Mouse (Mus musculus): ENCODE data around the gene Glo1.

Glo1 gene

DNA sequence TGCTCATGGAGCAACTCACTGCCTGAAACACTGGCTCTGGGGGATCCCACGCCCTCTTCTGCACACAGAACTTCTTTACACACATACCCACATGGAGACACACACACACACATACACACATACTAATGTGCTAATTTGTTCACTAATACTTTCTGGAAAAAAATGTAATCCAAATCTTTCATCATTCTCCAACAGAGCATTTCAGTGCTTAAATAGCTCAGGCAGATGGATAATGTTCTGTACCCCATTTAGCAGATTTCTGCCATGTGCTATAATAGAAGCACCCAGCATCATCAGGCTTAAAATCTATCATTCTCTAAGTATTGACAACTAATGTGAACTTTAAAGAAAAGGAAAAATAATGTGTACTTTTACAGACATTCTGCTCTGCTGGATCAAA, 45.9 kb downstream of the Glo1 start:
- DNase-seq (ENCODE audit: low read depth, low spot score) = no peak

DNA sequence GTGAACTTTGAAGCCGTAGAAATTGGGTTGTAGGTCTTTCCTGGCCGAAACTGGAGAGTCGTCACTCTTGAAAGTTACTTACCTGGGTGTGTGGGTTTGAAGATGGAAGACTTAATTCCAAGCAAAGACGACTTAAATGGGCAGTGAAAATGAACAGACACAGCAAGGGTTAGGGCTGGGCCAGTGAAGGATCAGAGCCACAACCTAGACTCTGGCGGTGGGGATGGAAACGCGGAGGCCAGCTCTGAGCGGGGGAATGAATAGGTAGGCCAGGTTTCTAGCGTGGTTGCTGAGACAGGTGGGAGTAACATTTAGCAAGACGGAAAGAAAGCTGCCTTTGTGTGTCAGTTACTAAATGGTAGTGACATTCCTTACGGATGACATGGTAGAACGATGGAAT, 49.7 kb downstream of the Glo1 start:
- DNase-seq (ENCODE audit: low read depth, low spot score) = no peak

DNA sequence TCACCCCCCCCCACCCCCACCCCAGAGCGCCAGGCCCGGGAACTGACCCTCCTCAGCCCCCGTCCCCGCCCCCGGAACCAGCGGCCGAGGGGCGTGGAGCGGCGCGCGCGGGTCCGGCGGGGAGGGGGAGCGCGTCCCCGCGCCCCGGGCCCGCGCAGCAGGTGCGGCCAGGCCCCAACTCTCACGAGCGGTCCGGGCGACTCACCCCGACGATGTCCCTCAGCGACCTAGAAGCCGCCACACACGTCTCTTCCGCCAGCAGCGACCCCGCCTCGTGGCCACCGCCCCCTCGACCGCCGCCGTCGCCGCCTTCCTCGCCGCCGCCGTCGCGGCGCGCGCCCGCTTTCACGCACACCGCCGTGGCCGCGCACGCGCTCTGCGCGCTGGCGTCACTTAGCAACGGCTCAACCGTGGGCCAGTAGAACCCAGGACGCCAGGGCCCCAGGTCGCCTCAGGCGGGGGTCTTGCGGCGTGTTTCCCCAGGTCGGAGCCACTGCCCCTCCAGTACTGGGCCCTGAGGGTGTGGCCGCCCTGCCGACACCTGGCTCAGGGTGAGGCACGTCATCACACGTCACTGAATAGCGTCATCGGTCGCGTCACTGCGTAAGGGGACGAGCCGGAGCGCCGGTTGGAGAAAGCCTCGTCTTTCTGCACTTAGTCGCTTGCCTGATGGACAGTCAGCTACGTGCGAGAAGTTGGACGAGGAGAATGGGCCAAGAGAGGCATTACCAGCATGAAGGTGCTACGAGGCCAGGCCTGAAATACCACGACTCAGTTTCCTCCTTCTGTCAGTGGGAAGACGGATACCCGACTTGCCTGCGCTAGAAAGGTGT, 50.5 kb downstream of the Glo1 start, which contains the start of gene Btbd9:
Gene Btbd9, minus strand, starts transcription at position 548 of the 833 bp plus-strand sequence.
- peak; percentile 92 for DNase-seq (ENCODE audit: low read depth, low spot score)

DNA sequence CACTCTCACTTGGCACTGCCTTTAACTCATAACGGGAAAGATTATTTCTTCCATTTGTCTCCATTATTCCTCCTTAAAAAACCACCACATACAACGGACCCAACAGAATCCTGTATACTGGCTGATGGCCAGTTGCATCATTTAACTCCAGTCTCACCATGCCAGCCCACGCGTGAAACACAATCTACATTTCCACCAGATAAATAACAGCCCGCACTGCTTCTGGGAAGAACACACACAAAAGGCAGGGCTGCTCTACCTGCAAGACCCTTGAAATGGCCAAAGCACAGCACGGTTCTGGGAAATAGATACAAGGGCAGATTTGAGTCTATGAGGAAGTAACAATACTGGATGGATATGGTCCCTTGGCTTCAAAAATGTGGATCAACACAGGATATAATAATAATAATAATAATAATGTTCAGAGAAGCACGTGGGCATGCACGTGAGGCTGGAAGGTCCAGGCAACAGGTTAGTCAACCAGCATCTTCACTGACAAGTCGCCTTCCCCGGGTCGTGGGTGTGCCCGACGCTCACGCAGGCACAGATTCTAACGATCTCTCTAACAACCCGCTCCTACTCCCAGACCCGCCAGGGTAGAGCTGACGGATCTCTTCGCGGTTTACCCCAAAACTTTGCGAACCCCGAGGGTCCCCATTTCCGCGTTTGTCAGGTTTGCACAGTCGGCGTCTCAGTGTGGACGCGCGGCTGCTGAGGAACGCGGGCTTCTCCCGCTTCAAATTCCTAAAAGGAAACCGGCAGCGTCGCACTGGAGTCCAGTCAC, 51.4 kb downstream of the Glo1 start:
- DNase-seq (ENCODE audit: low read depth, low spot score) = peak; percentile 31

DNA sequence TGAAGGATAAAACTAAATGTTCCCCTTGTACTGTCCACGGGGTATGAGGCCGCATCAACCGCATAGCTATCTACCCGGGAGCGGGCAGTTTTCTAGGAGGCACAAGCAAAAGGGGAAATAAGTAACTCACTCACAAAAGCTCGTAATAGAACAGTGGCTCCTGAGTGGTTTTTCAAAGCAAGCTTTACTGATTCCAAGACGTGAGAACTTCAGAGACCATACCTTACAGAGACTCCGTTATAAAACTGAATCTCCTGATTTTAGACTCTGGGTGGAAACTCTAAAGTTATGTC, 51.9 kb downstream of the Glo1 start:
- no peak for DNase-seq (ENCODE audit: low read depth, low spot score)

DNA sequence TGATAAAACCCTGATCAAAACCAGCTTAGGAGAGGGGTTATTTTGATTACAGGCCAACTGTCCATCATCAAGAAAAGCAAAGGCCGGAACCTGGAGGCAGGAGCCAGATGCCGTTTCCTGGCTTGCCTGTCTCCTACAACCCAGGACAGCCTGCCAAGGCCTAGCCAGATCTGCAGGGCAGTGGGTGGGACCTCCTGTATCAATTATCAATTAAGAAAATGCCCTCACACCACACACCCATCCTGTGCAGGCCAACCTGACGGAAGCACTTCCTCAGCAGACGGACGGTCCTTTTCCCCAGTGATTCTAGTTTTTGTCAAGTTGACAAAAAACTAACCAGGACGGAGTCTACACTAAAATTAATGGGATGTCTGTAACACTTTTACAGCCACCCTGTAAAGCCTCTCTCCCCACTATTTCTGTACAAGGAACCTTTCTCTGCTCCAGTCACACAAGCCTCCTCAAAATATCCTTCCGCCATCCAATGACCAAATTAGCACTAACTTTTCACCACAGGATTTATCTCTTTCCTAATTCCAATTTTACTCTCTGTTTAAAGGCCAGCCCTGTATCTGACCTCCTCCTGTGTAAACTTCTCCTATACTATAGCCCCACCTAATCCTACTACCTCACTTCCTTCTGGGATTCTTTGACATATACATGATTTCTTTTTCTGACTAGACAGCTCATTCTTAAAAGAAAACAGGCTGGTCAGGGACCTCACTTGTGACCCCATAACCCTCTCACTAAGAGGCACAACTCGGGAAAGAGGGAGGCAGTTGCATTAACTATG, 52.5 kb downstream of the Glo1 start:
- DNase-seq (ENCODE audit: low read depth, low spot score) = no peak

DNA sequence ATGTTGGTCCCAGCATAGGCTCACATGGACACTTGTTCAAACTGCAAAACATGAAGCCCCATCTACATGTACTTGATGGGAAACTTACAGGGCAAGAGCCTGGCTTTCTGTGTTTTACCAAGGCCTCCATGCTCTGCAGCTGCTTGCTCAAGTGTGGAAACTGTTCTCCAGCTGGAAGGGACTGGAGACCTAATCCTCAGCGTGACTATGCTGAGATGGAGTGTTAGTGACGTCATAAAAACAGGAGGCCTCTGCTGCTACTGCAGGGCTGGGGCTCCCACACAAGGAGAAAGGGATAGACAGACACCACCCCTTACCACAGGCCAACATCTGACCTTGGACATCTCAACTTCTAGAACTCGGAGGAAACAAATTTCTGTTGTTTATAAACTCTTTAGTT, 55.7 kb downstream of the Glo1 start:
- no peak for DNase-seq (ENCODE audit: low read depth, low spot score)

DNA sequence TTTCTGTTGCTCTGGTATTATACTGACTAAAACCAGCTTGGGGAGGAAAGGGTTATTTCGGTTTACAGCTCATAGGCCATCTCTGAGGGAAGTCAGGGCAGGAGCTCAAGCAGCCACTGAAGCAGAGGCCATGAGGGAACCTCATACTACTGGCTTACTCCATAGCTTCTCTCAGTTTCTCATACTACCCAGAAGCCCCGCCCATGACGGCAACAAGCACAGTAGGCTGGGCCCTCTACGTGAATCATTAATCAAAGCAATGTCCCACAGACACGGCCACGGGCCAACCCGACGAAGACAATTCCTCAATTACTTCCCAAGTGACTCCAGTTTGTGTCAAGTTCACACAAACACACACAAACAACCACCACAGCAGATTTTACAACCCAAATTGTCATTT, 56.5 kb downstream of the Glo1 start:
- no peak for DNase-seq (ENCODE audit: low read depth, low spot score)

DNA sequence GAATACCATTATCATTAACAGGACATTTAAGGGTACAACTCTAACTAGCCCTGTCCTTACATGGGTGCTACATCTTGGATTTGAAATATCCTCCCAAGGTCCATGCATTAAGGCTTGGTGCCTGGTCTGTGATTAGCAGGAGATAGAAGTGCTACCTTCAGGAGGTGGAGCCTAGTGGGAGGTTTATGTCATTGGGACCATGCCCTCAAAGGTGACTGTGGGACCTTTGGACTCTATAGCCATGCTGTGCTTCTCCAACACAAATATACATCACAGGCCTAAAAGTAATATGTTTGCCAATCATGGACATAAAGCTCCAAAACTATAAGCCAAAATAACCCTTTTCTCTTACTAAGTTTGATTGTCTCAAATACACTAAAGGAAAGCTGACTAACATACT, 58.2 kb downstream of the Glo1 start:
- DNase-seq (ENCODE audit: low read depth, low spot score) = no peak

DNA sequence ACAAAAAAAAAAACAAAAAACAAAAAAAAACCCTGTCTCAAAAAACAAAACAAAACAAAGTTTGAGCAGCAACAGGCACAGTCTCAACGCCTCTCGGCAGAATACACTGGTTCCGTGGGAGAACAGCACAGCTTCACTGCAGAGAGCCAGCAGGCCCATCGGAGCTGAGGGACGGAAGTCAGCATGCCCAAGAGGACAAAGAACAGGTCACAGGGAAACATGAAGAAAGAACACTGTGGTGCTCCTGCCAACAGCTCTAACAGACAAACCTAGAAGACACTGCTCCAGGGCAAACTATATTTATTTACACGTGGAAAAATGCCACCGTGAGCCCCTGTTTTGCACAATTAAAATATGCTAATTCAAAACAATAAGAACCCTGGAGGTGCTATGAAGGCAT, 61.7 kb downstream of the Glo1 start:
- no peak for DNase-seq (ENCODE audit: low read depth, low spot score)

DNA sequence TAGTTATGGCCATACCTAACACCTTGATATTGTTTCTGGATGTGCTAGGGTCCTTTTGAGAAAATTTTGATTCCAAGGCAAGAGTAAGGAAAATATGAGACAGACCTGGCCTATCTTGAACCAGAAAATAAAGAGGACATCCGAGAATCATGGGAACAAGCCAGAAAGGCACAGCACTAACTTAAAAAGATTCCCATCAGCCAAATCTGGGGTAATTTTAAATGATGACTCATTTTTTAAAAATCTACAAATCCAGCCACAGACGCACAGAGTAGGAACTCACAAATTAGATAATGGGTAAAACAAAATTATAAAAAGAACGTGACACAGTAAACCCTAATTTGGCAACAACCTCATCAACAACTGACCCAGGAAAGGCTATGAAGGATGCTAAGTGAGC, 62.3 kb downstream of the Glo1 start:
- DNase-seq (ENCODE audit: low read depth, low spot score) = no peak

DNA sequence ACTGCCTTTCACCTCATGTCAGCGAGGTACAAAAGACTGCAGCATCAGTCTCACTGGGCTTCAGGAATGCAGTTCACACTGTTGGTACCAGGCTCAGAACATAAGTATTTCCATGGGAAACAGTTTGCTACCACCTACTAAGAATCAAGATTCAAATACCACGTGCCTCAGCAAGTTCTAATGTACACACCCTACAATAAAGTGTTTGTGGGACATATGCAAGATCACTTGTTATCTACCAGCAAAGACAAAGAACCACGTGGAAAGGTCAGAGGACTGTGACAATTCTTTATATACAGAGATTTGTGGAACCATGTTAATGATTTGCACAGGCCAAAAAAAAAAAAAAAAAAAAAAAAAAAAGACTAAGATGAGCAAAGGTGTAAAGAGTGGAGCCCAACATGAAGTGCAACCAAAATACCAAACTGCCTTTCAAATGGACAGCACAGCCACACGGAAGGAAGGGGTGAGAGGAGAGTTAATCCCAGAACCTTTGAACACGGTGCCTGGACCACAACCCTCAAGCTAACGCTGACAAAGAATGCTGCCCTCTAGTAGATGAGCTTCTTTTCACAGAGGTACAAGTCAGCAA, 63.1 kb downstream of the Glo1 start:
- DNase-seq (ENCODE audit: low read depth, low spot score) = no peak

DNA sequence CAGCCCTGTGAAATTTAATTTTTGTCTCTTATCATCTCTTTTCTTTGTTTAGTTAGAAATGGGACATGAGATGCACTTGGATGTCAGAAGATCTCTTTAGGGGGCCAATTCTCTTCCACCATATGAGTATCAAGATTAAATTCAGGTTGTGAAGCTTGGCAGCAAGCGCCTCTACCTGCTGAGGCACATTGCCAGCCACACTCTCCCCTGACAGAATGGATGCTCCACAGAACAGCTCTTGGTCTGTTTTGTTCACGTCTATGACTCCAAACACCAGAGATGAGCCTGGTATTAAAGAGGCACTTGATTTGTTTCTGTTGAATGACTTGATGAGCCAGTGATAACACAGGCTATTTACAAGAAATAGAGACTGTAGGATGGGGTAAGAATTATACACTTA, 63.9 kb downstream of the Glo1 start:
- no peak for DNase-seq (ENCODE audit: low read depth, low spot score)

DNA sequence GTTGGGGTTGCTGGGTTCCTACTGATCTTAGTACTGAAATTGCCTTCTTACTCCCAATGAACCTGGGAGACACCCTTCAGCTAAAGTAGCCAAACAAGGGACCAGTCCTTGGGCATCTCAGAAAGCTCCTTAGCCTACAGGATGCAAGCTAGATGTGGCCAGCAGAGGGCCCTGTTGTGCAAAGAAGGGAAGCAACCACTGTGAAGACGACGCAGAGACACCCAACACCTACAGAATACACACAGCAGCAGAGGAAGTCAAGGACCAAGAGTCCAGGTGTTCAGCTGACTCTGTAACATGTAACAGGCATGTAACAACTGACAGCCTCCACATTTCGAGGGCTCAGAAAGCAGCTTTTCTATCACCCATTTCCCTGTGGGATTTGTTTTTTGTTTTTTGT, 67.1 kb downstream of the Glo1 start:
- DNase-seq (ENCODE audit: low read depth, low spot score) = peak; percentile 44

DNA sequence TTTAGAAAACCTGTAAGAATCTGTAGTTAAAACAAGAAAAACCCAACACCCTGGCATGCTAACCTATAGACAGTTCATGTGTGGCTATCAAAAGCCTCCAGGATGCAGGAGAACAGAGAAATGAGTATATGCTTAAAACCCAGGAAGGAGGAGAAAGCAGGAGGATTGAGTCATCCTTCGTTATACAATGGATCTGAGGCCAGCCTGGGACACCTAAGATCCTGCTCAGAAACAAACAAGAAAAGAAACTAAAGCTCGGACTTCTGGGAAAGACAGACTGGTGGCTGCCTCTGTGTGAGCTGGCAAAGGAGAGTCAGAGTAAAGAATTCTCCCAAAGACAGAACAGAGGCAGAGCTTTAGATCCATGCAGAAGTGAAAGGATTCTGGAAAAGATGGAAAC, 68.0 kb downstream of the Glo1 start:
- DNase-seq (ENCODE audit: low read depth, low spot score) = no peak

DNA sequence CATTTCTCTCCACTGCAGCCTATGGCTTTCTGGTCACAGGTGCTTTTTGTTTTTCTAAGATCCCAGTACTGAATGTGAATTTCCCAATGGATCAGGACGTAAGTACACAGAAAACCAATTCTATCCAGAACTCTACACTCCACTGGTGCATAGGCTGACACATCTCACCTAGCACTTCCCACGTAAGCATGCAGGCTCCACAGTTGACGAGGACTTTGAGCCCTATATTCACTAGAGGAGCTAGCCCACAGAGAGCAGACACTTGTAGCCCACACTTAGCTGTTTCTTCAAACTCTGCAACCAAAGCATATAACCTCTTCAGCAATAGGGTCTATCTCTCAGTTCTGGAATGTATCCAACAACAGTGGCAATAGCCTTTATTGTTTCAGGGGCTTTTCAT, 70.2 kb downstream of the Glo1 start:
- DNase-seq (ENCODE audit: low read depth, low spot score) = no peak

DNA sequence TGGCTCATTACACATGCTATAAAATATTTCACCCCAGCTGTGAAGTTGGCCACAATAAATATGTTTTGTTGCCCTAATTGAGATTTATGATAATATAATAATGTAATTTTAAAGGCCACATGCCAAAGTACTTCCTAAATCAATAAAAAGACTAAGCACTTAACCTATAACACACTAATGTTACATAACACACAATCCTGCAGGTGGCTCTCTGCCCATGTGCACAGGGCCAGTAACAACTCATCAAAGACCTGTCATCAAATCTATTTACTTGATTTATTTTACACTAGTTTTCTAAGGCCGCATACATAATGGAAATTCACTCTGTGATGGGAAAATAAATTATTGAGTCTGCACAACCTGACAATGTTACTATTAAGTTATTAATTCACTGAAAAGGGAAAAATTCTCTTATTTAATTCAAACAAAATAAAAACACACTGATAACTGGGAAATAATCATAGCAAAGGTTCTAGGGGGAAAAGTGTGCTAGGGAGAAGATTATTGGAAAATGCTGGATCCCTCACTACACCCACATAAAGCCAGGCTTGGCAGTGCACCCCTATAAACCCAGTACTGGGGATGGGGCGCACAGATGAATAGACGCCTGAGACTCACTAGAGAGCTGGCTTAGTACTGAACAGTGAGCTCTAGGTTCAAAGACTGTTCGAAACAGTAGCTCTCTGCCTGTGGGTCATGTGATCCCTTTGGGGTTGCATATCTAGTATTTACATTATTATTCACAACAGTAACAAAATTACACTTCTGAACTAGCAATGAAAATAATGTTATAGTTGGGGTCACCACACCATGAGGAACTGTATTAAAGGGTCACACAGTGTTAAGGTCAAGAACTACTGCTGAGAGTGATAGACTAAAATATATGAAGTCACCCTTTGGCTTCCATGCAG, 73.4 kb downstream of the Glo1 start:
- DNase-seq (ENCODE audit: low read depth, low spot score) = no peak

DNA sequence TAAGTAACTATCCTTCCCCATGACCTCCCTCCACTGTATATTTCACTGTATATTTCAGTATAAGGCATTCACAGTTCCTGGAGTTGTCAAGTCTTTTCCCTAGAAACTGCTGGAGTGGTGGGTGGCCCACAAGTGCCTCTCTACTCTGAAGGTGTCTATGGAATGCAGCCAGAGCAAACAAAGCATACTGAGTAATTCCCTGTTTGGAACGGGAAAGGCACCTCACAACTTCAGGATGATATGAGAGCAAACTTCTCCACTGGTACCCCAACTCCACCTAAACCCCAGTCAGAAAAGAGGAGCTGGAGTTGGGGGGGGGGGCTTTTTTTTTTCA, 75.9 kb downstream of the Glo1 start:
- no peak for DNase-seq (ENCODE audit: low read depth, low spot score)

DNA sequence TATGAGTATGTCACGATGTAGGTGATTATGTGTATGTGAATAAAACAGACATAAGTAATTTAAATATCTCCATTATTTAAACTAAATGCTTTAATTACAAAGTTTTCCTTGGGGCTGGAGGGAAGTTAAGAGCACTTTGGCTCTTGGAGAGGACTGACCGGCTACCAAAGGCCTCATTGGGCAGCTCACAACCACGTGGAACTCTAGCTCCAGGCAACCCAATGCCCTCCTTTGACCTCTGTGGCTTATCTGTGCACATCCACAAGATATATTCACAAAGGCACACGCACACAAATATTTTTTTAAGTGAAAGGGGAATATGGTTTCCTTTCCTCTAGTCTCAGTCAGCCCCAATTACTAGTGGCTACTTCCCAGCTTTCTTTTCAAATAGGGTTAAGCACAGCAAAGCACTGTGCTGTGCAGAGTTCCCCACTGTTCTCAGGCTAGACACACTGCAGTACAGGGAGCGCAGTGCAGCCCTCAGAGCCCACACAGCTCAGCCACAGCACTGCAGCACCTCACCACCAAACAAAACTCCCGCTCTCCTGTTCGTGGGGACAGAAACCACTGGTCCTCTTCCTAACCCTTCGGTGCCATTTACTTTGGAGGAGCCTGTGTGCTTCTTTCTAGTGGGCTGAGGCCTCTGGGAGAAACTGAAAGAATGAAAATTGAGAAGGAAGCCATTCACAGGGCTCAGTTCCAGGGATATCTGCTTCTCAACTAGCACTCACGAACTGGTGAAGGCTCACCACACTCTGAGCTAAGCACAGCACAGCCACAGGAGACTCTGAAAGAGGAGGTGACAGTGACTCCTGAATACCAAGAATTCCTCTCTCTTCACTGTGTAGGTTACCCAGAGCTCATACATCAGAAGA, 76.5 kb downstream of the Glo1 start:
- DNase-seq (ENCODE audit: low read depth, low spot score) = no peak

DNA sequence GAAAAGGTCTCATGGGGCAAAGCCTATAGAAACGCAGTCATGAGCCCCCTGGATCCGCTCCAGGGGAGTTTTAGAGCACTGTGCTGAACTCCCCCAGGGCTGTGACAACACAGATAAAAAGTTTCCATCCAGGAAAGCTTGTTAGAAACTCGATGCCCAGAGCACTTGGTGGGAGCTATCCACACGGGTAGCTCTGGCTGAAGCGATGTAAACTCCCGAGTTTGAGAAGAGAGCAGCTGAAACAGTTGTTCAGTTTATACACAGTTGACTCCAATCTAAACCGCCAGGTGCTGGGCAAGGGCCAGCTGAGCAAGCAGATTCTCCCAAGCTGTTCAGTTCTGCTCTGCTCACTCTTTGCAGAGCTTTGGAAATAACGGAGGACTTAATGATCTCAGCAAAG, 87.6 kb downstream of the Glo1 start:
- DNase-seq (ENCODE audit: low read depth, low spot score) = no peak

All from c-Kit-negative CD71-positive TER-119-positive erythroid progenitor cells, embryonic 14.5 days (primary cell).